Mouse (Mus musculus): ENCODE measurements around the gene Ninj2. TPM values are rescaled to one million over a fixed set of nuclear protein-coding genes. Genes with fewer than 3 reads are reported as not detected.

The Ninj2 gene
- polyA plus RNA-seq, 1 experiment from 2014 or later = not detected

DNA sequence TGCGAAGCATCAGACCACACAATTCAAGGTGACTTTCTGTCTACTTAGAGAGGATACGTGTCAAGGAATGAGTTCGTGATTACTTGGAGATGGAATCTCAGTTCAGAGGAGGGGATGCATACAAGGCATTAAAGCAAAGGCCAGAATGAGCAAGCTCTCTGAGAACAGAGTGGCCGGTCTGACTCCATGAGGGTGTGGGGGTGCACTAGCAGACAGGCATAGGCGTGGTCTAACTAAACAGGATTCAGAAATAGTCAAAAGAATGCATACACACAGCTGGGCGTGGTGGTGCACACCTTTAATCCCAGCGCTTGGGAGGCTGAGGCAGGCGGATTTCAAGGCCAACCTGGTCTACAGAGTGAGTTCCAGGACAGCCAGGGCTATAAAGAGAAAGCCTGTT, 33.3 kb downstream of the Ninj2 start:
- H3K27me3 ChIP-seq (ENCODE audit: control insufficient read depth, insufficient read depth, low read length) = no peaks in the 10 kb centered on the region
- no peak overlapping the region for H3K4me2 ChIP-seq (replicated peaks; ENCODE audit: low read depth, low read length)
- ATAC-seq (ENCODE audit: insufficient number of reproducible peaks, insufficient read depth, low FRiP score, low read depth) = no peak
- 92% methylated on average over 8 of the region's 8 CpGs for WGBS
- H3K9ac ChIP-seq (replicated peaks; ENCODE audit: low read depth, low read length) = no peak overlapping the region
- no peaks in the 10 kb centered on the region for H3K4me1 ChIP-seq (ENCODE audit: control insufficient read depth, insufficient read depth, low read length)
- no peaks in the 10 kb centered on the region for H3K9me3 ChIP-seq (ENCODE audit: control insufficient read depth, low read depth, low read length)
- no peak overlapping the region for H3K4me3 ChIP-seq (ENCODE audit: low read depth, low read length)
- H3K36me3 ChIP-seq (ENCODE audit: control insufficient read depth, insufficient read depth, low read length) = no peaks in the 10 kb centered on the region
- H3K27ac ChIP-seq (ENCODE audit: low read length) = no peak overlapping the region

DNA sequence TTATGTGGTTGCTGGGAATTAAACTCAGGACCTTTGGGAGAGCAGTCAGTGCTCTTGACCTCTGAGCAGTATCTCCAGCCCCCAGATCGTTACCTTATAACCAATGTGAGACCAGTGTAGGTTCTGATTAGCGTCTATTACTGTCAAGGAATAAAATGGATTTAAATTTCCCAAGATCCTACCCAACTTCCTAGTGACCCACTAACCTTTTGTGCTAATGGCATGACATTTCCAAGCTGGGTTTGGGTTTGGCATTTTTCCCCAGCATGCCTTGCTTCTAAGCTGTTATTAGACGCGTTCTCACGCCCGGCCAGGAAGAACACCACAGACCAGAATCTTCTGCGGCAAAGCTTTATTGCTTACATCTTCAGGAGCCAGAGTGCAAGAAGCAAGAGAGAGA, 34.2 kb downstream of the Ninj2 start:
- no peaks in the 10 kb centered on the region for H3K4me1 ChIP-seq (ENCODE audit: control insufficient read depth, insufficient read depth, low read length)
- H3K4me2 ChIP-seq (replicated peaks; ENCODE audit: low read depth, low read length) = no peak overlapping the region
- 97% methylated on average over 7 of the region's 7 CpGs for WGBS
- no peak overlapping the region for H3K4me3 ChIP-seq (ENCODE audit: low read depth, low read length)
- no peak for ATAC-seq (ENCODE audit: insufficient number of reproducible peaks, insufficient read depth, low FRiP score, low read depth)
- no peaks in the 10 kb centered on the region for H3K9me3 ChIP-seq (ENCODE audit: control insufficient read depth, low read depth, low read length)
- no peak overlapping the region for H3K9ac ChIP-seq (replicated peaks; ENCODE audit: low read depth, low read length)
- no peaks in the 10 kb centered on the region for H3K27me3 ChIP-seq (ENCODE audit: control insufficient read depth, insufficient read depth, low read length)
- no peak overlapping the region for H3K27ac ChIP-seq (ENCODE audit: low read length)
- H3K36me3 ChIP-seq (ENCODE audit: control insufficient read depth, insufficient read depth, low read length) = no peaks in the 10 kb centered on the region

DNA sequence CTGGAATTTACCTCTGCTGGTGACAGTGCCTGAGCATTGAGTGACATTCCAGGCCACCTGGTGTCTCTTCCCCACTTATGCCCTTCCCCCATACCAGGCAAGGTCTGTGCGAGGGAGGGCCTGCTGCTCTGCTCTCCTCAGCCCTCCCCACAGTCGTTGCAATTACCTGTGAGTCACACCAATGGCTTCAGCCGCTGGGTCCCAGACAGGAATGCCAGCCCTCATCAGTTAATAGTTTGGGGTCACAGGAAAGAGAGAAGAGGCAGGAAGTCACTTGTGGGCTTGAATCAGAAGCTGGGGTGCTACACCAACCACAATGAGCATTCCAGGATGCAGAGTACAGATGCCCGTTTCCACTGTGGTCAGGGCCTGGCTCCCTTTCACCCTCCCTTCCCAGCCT, 41.6 kb downstream of the Ninj2 start:
- ATAC-seq (ENCODE audit: insufficient number of reproducible peaks, insufficient read depth, low FRiP score, low read depth) = no peak
- Histone ChIP-seq H3K27ac (ENCODE audit: low read length) (no peak overlapping the region), H3K4me3 (ENCODE audit: low read depth, low read length) (no peak overlapping the region), H3K9ac (replicated peaks; ENCODE audit: low read depth, low read length) (no peak overlapping the region), H3K4me1 (ENCODE audit: control insufficient read depth, insufficient read depth, low read length) (no peaks in the 10 kb centered on the region), H3K4me2 (replicated peaks; ENCODE audit: low read depth, low read length) (no peak overlapping the region), H3K36me3 (ENCODE audit: control insufficient read depth, insufficient read depth, low read length) (no peaks in the 10 kb centered on the region), H3K27me3 (ENCODE audit: control insufficient read depth, insufficient read depth, low read length) (no peaks in the 10 kb centered on the region), H3K9me3 (ENCODE audit: control insufficient read depth, low read depth, low read length) (no peaks in the 10 kb centered on the region)
- WGBS = 74% methylated on average over 4 of the region's 4 CpGs

DNA sequence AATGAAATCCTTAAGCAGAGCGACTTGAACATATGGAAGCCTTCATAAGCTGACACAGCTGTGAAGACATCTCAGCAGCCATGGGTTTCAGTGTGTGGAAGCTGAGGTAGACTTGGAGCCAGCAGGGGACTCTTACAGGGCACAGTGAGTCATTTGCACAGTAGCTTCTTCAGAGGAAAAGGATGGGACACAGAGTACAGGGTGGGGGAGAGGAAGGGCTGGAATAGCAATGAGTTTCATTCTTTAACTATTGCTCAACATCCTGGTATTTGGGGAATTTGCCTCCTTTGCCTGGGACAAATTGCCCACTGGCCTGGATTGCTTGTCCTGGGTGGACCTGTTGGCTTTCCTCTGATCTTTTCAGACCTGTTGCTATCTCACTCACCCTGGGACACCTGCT, 52.3 kb downstream of the Ninj2 start:
- WGBS = 45% methylated on average over 1 of the region's 1 CpGs
- Histone ChIP-seq H3K4me2 (replicated peaks; ENCODE audit: low read depth, low read length) (no peak overlapping the region), H3K9ac (replicated peaks; ENCODE audit: low read depth, low read length) (no peak overlapping the region), H3K4me1 (ENCODE audit: control insufficient read depth, insufficient read depth, low read length) (no peaks in the 10 kb centered on the region), H3K27ac (ENCODE audit: low read length) (no peak overlapping the region), H3K36me3 (ENCODE audit: control insufficient read depth, insufficient read depth, low read length) (no peaks in the 10 kb centered on the region), H3K27me3 (ENCODE audit: control insufficient read depth, insufficient read depth, low read length) (no peaks in the 10 kb centered on the region), H3K9me3 (ENCODE audit: control insufficient read depth, low read depth, low read length) (no peaks in the 10 kb centered on the region), H3K4me3 (ENCODE audit: low read depth, low read length) (no peak overlapping the region)
- ATAC-seq (ENCODE audit: insufficient number of reproducible peaks, insufficient read depth, low FRiP score, low read depth) = no peak; the same call in 1 of the 2 replicates

DNA sequence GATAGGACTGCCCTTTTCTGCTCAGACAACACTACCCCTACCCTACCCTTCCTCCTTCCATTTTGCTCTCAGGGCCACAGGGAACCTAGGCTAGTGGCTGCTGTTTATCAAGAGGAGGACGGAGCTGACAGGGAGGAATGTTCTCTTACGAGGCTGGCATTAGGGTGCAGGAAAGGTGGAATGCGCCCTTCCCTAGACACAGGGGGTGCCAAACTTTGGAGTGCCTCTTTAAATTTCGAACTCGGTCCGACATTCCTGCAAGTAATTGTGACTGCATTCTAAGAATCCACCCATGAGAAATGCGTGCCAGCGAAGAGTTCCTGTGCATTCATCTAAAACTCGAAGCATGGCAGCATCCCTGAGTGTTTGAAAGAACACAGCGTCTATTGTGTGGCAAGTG, 53.5 kb downstream of the Ninj2 start:
- H3K4me3 ChIP-seq (ENCODE audit: low read depth, low read length) = no peak overlapping the region
- no peak overlapping the region for H3K27ac ChIP-seq (ENCODE audit: low read length)
- no peaks in the 10 kb centered on the region for H3K27me3 ChIP-seq (ENCODE audit: control insufficient read depth, insufficient read depth, low read length)
- no peaks in the 10 kb centered on the region for H3K4me1 ChIP-seq (ENCODE audit: control insufficient read depth, insufficient read depth, low read length)
- 63% methylated on average over 10 of the region's 10 CpGs for WGBS
- H3K9ac ChIP-seq (replicated peaks; ENCODE audit: low read depth, low read length) = no peak overlapping the region
- H3K4me2 ChIP-seq (replicated peaks; ENCODE audit: low read depth, low read length) = no peak overlapping the region
- no peaks in the 10 kb centered on the region for H3K36me3 ChIP-seq (ENCODE audit: control insufficient read depth, insufficient read depth, low read length)
- no peak for ATAC-seq (ENCODE audit: insufficient number of reproducible peaks, insufficient read depth, low FRiP score, low read depth)
- no peaks in the 10 kb centered on the region for H3K9me3 ChIP-seq (ENCODE audit: control insufficient read depth, low read depth, low read length)

DNA sequence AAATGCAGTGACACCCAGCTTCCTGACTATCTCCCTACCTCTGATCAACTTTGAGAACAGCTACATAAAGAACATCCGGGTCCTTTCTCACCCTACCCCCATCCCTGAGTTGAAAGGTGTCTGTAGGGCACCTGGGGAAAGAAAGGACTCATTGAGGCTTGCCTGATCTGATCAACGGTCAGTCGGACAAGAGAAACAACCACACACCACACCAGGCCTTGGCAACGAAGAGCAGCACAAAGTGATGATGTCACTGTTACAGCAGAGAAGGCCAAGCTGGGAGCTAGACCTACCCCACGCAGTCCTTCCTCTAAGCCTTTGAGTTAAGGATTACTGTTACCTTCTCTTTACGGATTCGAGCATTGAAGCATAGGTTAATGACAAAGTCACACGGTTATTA, 54.3 kb downstream of the Ninj2 start:
- H3K27ac ChIP-seq (ENCODE audit: low read length) = no peak overlapping the region
- no peaks in the 10 kb centered on the region for H3K9me3 ChIP-seq (ENCODE audit: control insufficient read depth, low read depth, low read length)
- H3K36me3 ChIP-seq (ENCODE audit: control insufficient read depth, insufficient read depth, low read length) = no peaks in the 10 kb centered on the region
- H3K27me3 ChIP-seq (ENCODE audit: control insufficient read depth, insufficient read depth, low read length) = no peaks in the 10 kb centered on the region
- H3K9ac ChIP-seq (replicated peaks; ENCODE audit: low read depth, low read length) = no peak overlapping the region
- no peak for ATAC-seq (ENCODE audit: insufficient number of reproducible peaks, insufficient read depth, low FRiP score, low read depth)
- no peaks in the 10 kb centered on the region for H3K4me1 ChIP-seq (ENCODE audit: control insufficient read depth, insufficient read depth, low read length)
- WGBS = 81% methylated on average over 8 of the region's 8 CpGs
- H3K4me2 ChIP-seq (replicated peaks; ENCODE audit: low read depth, low read length) = no peak overlapping the region
- no peak overlapping the region for H3K4me3 ChIP-seq (ENCODE audit: low read depth, low read length)

DNA sequence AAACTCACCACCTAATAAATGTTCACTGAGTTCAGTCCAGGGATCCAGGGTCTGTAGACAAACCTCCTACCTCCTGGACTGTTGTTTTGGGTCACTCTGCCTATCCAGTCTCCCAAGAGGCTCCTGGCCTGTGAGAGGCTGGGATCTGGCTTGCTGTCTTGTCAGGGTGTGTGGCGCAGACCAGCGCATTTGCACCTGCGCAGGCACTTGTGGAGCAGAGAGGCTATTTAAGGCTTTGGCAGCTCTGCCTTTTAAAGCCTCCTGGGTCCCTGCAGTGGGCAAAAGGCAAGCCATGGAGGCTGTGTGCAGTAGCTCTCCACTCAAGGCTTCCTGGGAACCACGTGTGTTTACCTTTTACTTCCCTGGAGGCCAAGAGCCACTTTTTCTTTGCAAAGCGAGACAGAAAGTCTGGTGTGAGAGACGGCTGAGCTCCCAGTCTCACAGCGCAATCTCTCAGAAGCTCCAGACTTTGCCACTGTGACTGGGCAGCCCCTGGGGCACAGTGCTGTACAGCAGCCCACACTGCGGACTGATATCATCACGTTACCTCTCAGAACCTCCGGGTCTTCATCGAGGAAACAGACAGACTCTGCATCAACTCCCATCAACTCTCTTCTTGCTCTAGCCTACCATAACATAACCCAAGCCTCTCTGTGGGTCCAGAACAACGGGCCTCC, 55.7 kb downstream of the Ninj2 start:
- no peaks in the 10 kb centered on the region for H3K36me3 ChIP-seq (ENCODE audit: control insufficient read depth, insufficient read depth, low read length)
- no peak overlapping the region for H3K9ac ChIP-seq (replicated peaks; ENCODE audit: low read depth, low read length)
- no peak overlapping the region for H3K27ac ChIP-seq (ENCODE audit: low read length)
- no peak for ATAC-seq (ENCODE audit: insufficient number of reproducible peaks, insufficient read depth, low FRiP score, low read depth)
- H3K4me1 ChIP-seq (ENCODE audit: control insufficient read depth, insufficient read depth, low read length) = no peaks in the 10 kb centered on the region
- WGBS = 63% methylated on average over 12 of the region's 12 CpGs
- H3K27me3 ChIP-seq (ENCODE audit: control insufficient read depth, insufficient read depth, low read length) = no peaks in the 10 kb centered on the region
- H3K4me2 ChIP-seq (replicated peaks; ENCODE audit: low read depth, low read length) = no peak overlapping the region
- no peaks in the 10 kb centered on the region for H3K9me3 ChIP-seq (ENCODE audit: control insufficient read depth, low read depth, low read length)
- H3K4me3 ChIP-seq (ENCODE audit: low read depth, low read length) = no peak overlapping the region

DNA sequence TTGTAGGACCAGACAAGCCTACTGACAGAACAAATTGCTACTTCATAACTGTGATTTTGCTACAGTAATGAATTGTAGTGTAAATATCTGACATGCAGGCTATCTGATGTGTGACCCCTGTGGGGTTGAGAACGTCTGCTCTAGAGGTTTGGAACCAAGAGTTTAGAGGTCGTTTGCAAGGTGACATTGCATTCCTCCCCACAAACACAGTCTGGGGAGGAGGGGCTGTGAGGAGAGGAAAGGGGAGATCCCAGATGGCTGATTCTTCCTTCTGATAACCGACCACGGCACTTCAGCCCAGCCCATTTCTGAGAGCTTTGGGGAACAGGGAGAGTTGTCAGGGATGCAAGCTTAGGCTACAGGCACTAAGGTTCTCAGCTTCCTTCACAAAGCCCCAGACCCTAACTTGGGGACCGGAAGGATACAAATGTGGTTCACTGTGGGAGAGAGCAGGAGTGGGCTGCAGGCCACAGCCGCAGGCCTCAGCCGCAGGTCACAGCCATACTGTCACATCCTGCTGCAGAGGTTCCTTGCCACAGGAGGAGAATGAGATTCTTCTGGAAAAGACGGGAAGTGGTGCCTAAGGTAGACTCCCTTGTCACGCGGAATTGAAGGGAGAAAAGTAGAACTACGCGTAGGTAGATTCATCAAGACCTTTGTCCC, 56.4 kb downstream of the Ninj2 start:
- WGBS = 71% methylated on average over 12 of the region's 12 CpGs
- Histone ChIP-seq H3K27ac (ENCODE audit: low read length) (no peak overlapping the region), H3K4me1 (ENCODE audit: control insufficient read depth, insufficient read depth, low read length) (no peaks in the 10 kb centered on the region), H3K9ac (replicated peaks; ENCODE audit: low read depth, low read length) (no peak overlapping the region), H3K9me3 (ENCODE audit: control insufficient read depth, low read depth, low read length) (no peaks in the 10 kb centered on the region), H3K36me3 (ENCODE audit: control insufficient read depth, insufficient read depth, low read length) (no peaks in the 10 kb centered on the region), H3K4me3 (ENCODE audit: low read depth, low read length) (no peak overlapping the region), H3K27me3 (ENCODE audit: control insufficient read depth, insufficient read depth, low read length) (no peaks in the 10 kb centered on the region), H3K4me2 (replicated peaks; ENCODE audit: low read depth, low read length) (no peak overlapping the region)
- no peak for ATAC-seq (ENCODE audit: insufficient number of reproducible peaks, insufficient read depth, low FRiP score, low read depth)

DNA sequence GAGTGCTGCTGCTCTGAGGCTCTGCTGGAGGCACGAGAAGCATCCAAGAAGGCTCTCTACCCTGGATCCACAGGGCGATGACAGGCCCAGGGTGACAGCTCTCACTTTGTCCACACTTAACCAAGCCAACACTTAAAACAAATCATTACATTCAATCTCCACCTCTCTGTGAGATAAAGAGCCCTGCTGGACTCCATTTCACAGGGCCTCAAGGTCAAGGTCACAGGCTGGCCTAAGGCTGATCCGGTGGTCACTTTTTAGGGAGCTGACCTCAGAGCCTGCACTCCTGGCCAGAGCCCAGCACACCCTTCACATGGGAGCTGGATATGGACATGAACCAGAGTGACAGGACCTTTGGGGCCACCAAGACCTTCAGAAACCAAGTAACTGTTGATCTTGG, 57.1 kb downstream of the Ninj2 start:
- H3K36me3 ChIP-seq (ENCODE audit: control insufficient read depth, insufficient read depth, low read length) = no peaks in the 10 kb centered on the region
- WGBS = 78% methylated on average over 3 of the region's 3 CpGs
- H3K4me3 ChIP-seq (ENCODE audit: low read depth, low read length) = no peak overlapping the region
- no peak overlapping the region for H3K9ac ChIP-seq (replicated peaks; ENCODE audit: low read depth, low read length)
- H3K27ac ChIP-seq (ENCODE audit: low read length) = no peak overlapping the region
- no peaks in the 10 kb centered on the region for H3K4me1 ChIP-seq (ENCODE audit: control insufficient read depth, insufficient read depth, low read length)
- no peak overlapping the region for H3K4me2 ChIP-seq (replicated peaks; ENCODE audit: low read depth, low read length)
- no peaks in the 10 kb centered on the region for H3K27me3 ChIP-seq (ENCODE audit: control insufficient read depth, insufficient read depth, low read length)
- H3K9me3 ChIP-seq (ENCODE audit: control insufficient read depth, low read depth, low read length) = no peaks in the 10 kb centered on the region
- ATAC-seq (ENCODE audit: insufficient number of reproducible peaks, insufficient read depth, low FRiP score, low read depth) = no peak

Data from stomach, embryonic 14.5 days (tissue).